Mouse (Mus musculus) G1E (cell line): ENCODE measurements at regions not wholly inside any gene's neighbourhood (a gene's known extent, or its start where the extent isn't known, plus 50 kb on each side); places are given as distances from the start of the nearest gene placed in this dataset.

Experiments
- ATAC-seq: 2 replicates; pipeline ENCODE4 v1.8.0; 2016; ENCODE audit warnings: mild to moderate bottlenecking; ENCODE audit not compliant: insufficient number of reproducible peaks, poor library complexity, low FRiP score, severe bottlenecking; ENCODE audit errors: extremely low read depth
- DNase-seq: peaks from one replicate; pipeline ENCODE4 v3.0.0; 2012; ENCODE audit warnings: low spot score
- H3K27me3 ChIP-seq: 2 replicates; pipeline ENCODE4 v1.6.1; 2012; ENCODE audit warnings: mild to moderate bottlenecking, low read length, inconsistent platforms; ENCODE audit not compliant: insufficient read depth
- H3K36me3 ChIP-seq: replicated peaks from 2 replicates; pipeline ENCODE3; 2012; ENCODE audit warnings: mild to moderate bottlenecking, inconsistent platforms
- H3K4me1 ChIP-seq: 2 replicates; pipeline ENCODE4 v1.6.1; 2012; ENCODE audit warnings: low read depth, low read length, inconsistent platforms, mixed read lengths; ENCODE audit not compliant: insufficient read depth
- H3K4me3 ChIP-seq: 2 replicates; pipeline ENCODE4 v1.5.1; 2012; ENCODE audit warnings: low read depth, mild to moderate bottlenecking, inconsistent platforms, low read length, moderate library complexity, mixed read lengths
- H3K9me3 ChIP-seq: replicated peaks from 2 replicates; pipeline ENCODE4 v1.6.1; 2012; ENCODE audit warnings: inconsistent platforms
- GATA1 ChIP-seq: IDR thresholded peaks from 2 replicates; pipeline ENCODE4 v1.6.1; 2012; ENCODE audit warnings: borderline replicate concordance, low read length, inconsistent platforms, mixed read lengths

GRCm38 (mm10) chr6:141197501-141197900 lies 51.6 kb upstream of the Pde3a start:
- H3K36me3 ChIP-seq = no peaks in the 10 kb centered on the region
- H3K4me3 ChIP-seq = no peak overlapping the region
- H3K4me1 ChIP-seq = no peaks in the 10 kb centered on the region
- no peaks in the 10 kb centered on the region for H3K27me3 ChIP-seq
- no peak for ATAC-seq
- no peak for TF ChIP-seq GATA1
- no peak for DNase-seq
- peaks cover 24% of the 10 kb centered on the region for H3K9me3 ChIP-seq
